23 mouse cellular contexts compared by ENCODE assay signal in genomic region chr7:35362253-35362652, GRCm38 (mm10). TPM values are rescaled to one million over a fixed set of nuclear protein-coding genes. Genes with fewer than 3 reads are reported as not detected.
DNase-seq lines count a peak whose midpoint lies in the region; ATAC-seq lines count a peak whose summit lies in the region.
"Had no signal": no experiment of that assay in that cellular context is flagged by ENCODE, and none has a peak within 500 bp of the region (broad histone marks: within the 10 kb centered on the region; RNA-seq: fewer than 3 reads in every experiment).

No protein-coding gene starts in this region.

- no peaks in the 10 kb centered on the region for H3K9me3 ChIP-seq in heart, embryonic 14.5 days (ENCODE audit: control insufficient read depth, low read length)
- no peaks in the 10 kb centered on the region for H3K9me3 ChIP-seq in liver, embryonic 13.5 days (replicated peaks)
- no peaks in the 10 kb centered on the region for H3K9me3 ChIP-seq in liver, embryonic 12.5 days (replicated peaks)
- no peaks in the 10 kb centered on the region for H3K9me3 ChIP-seq in intestine, embryonic 15.5 days
- H3K9me3 ChIP-seq in forebrain, embryonic 15.5 days: no peaks in the 10 kb centered on the region
- H3K9me3 ChIP-seq: embryonic facial prominence, embryonic 15.5 days; hindbrain, embryonic 13.5 days; limb, embryonic 15.5 days; midbrain, embryonic 15.5 days; neural tube, embryonic 12.5 days had no signal

- H3K36me3 ChIP-seq in heart, embryonic 14.5 days (ENCODE audit: control insufficient read depth, insufficient read depth, low read length): no peaks in the 10 kb centered on the region
- H3K36me3 ChIP-seq in liver, embryonic 13.5 days: peaks cover 8% of the 10 kb centered on the region
- H3K36me3 ChIP-seq in liver, embryonic 12.5 days: no peaks in the 10 kb centered on the region; the same call in 1 of the 2 replicates
- H3K36me3 ChIP-seq in intestine, embryonic 15.5 days: peaks cover 6% of the 10 kb centered on the region
- H3K36me3 ChIP-seq in forebrain, embryonic 15.5 days: no peaks in the 10 kb centered on the region
- H3K36me3 ChIP-seq: embryonic facial prominence, embryonic 15.5 days; hindbrain, embryonic 13.5 days; limb, embryonic 15.5 days; midbrain, embryonic 15.5 days; neural tube, embryonic 12.5 days had no signal

- H3K9ac ChIP-seq in heart, embryonic 14.5 days (ENCODE audit: low read length): peak overlapping the region; percentile 18; the same call in 1 of the 2 replicates
- no peak overlapping the region for H3K9ac ChIP-seq in liver, embryonic 13.5 days
- no peak overlapping the region for H3K9ac ChIP-seq in liver, embryonic 12.5 days
- H3K9ac ChIP-seq in intestine, embryonic 15.5 days: no peak overlapping the region
- H3K9ac ChIP-seq in forebrain, embryonic 15.5 days (replicated peaks): no peak overlapping the region
- H3K9ac ChIP-seq: embryonic facial prominence, embryonic 15.5 days; forebrain, postnatal 0 days; hindbrain, embryonic 13.5 days; limb, embryonic 15.5 days; midbrain, embryonic 15.5 days; neural tube, embryonic 12.5 days had no signal

- DNase-seq in heart, adult 18-20 months: no peak
- no peak for DNase-seq in liver, embryonic 13.5 days
- peak; percentile 60 for DNase-seq in R1 (ENCODE audit: low read depth, low spot score)
- DNase-seq: adrenal gland, postnatal 36 days; cerebellum, adult 9-10 months; forebrain, postnatal 0 days; gastrocnemius, postnatal 14 days; heart, postnatal 36 days; left cerebral cortex, postnatal 4 days; right cerebral cortex, postnatal 14 days; spleen, adult 18-20 months; thymus, postnatal 25 days had no signal

- peaks cover 12 to 18% of the 10 kb centered on the region in 2 experiments for H3K4me1 ChIP-seq in heart, embryonic 14.5 days (ENCODE audit: control insufficient read depth in 2 of 2, insufficient read depth in 2 of 2, low read length in 2 of 2)
- peaks cover 20% of the 10 kb centered on the region for H3K4me1 ChIP-seq in liver, embryonic 13.5 days (replicated peaks)
- peaks cover 7% of the 10 kb centered on the region; the same call in 1 of the 2 replicates for H3K4me1 ChIP-seq in liver, embryonic 12.5 days
- H3K4me1 ChIP-seq in intestine, embryonic 15.5 days (replicated peaks): peaks cover 6% of the 10 kb centered on the region
- no peaks in the 10 kb centered on the region for H3K4me1 ChIP-seq in forebrain, embryonic 15.5 days
- H3K4me1 ChIP-seq: embryonic facial prominence, embryonic 15.5 days; hindbrain, embryonic 13.5 days; limb, embryonic 15.5 days; midbrain, embryonic 15.5 days; neural tube, embryonic 12.5 days had no signal

- H3K27me3 ChIP-seq in heart, embryonic 14.5 days (ENCODE audit: control insufficient read depth, insufficient read depth, low read length): no peaks in the 10 kb centered on the region
- no peaks in the 10 kb centered on the region for H3K27me3 ChIP-seq in liver, embryonic 13.5 days
- no peaks in the 10 kb centered on the region for H3K27me3 ChIP-seq in liver, embryonic 12.5 days (replicated peaks)
- H3K27me3 ChIP-seq in intestine, embryonic 15.5 days (replicated peaks): no peaks in the 10 kb centered on the region
- H3K27me3 ChIP-seq in forebrain, embryonic 15.5 days: no peaks in the 10 kb centered on the region
- H3K27me3 ChIP-seq: embryonic facial prominence, embryonic 15.5 days; hindbrain, embryonic 13.5 days; limb, embryonic 15.5 days; midbrain, embryonic 15.5 days; neural tube, embryonic 12.5 days had no signal

- H3K4me2 ChIP-seq in heart, embryonic 14.5 days (ENCODE audit: low read length): no peak overlapping the region
- peak overlapping the region; percentile 23; the same call in 1 of the 2 replicates for H3K4me2 ChIP-seq in liver, embryonic 13.5 days
- H3K4me2 ChIP-seq in liver, embryonic 12.5 days: no peak overlapping the region
- no peak overlapping the region for H3K4me2 ChIP-seq in intestine, embryonic 15.5 days (replicated peaks)
- no peak overlapping the region for H3K4me2 ChIP-seq in forebrain, embryonic 15.5 days (replicated peaks)
- H3K4me2 ChIP-seq: embryonic facial prominence, embryonic 15.5 days; hindbrain, embryonic 13.5 days; limb, embryonic 15.5 days; midbrain, embryonic 15.5 days; neural tube, embryonic 12.5 days had no signal

- H3K4me3 ChIP-seq in heart, embryonic 14.5 days (ENCODE audit: control insufficient read depth in 1 of 2, insufficient read depth in 1 of 2, low read depth in 1 of 2, low read length in 2 of 2): no peak overlapping the region
- H3K4me3 ChIP-seq in liver, embryonic 13.5 days (replicated peaks): no peak overlapping the region
- H3K4me3 ChIP-seq in liver, embryonic 12.5 days: no peak overlapping the region
- no peak overlapping the region for H3K4me3 ChIP-seq in intestine, embryonic 15.5 days (replicated peaks)
- no peak overlapping the region for H3K4me3 ChIP-seq in forebrain, embryonic 15.5 days
- H3K4me3 ChIP-seq: embryonic facial prominence, embryonic 15.5 days; hindbrain, embryonic 13.5 days; limb, embryonic 15.5 days; midbrain, embryonic 15.5 days; neural tube, embryonic 12.5 days had no signal

- no peak for ATAC-seq in heart, embryonic 14.5 days (ENCODE audit: insufficient number of reproducible peaks, insufficient read depth, low FRiP score, low read depth)
- no peak for ATAC-seq in liver, embryonic 13.5 days (ENCODE audit: low read depth)
- no peak for ATAC-seq in liver, embryonic 12.5 days
- ATAC-seq in intestine, embryonic 15.5 days: no peak
- no peak for ATAC-seq in inflammation-experienced regulatory T-cells, adult 6 months
- ATAC-seq in forebrain, embryonic 15.5 days (replicated peaks): no peak
- ATAC-seq: forebrain, postnatal 0 days; midbrain, embryonic 15.5 days had no signal

- WGBS in heart, embryonic 14.5 days: 28% methylated on average over 5 of the region's 5 CpGs
- WGBS in liver, embryonic 13.5 days (ENCODE audit: insufficient replicate concordance): 57% methylated on average over 5 of the region's 5 CpGs
- 52% methylated on average over 5 of the region's 5 CpGs for WGBS in liver, embryonic 12.5 days (ENCODE audit: insufficient replicate concordance)
- WGBS in intestine, embryonic 15.5 days: 50% methylated on average over 5 of the region's 5 CpGs
- WGBS in forebrain, embryonic 15.5 days: 85% methylated on average over 5 of the region's 5 CpGs

- H3K27ac ChIP-seq in heart, embryonic 14.5 days (replicated peaks in 1 of 2; ENCODE audit: control insufficient read depth in 1 of 2, insufficient read depth in 1 of 2, low read depth in 2 of 2, low read length in 2 of 2): peak overlapping the region; percentile 12 to 17; a peak in 3 of 4 replicates
- no peak overlapping the region for H3K27ac ChIP-seq in liver, embryonic 13.5 days
- no peak overlapping the region for H3K27ac ChIP-seq in liver, embryonic 12.5 days
- peak overlapping the region; percentile 4; the same call in 1 of the 2 replicates for H3K27ac ChIP-seq in intestine, embryonic 15.5 days
- H3K27ac ChIP-seq in forebrain, embryonic 15.5 days (replicated peaks): no peak overlapping the region
- H3K27ac ChIP-seq: embryonic facial prominence, embryonic 15.5 days; hindbrain, embryonic 13.5 days; limb, embryonic 15.5 days; midbrain, embryonic 15.5 days; neural tube, embryonic 12.5 days had no signal

RNA-seq across cellular contexts. Expression of gene Rhpn2, which starts 28.3 kb away (rescaled TPM):
- 5.1 and 5.6 TPM in 2 replicates for polyA plus RNA-seq in heart, embryonic 14.5 days (2014; fragmentation: Nextera tagmentation; extraction: Ambion mirVana)
- 1 to 10 TPM; 3.6 to 4.8 TPM for total RNA-seq in heart, adult 18-20 months (2021)
- 3.8 and 4.6 TPM in 2 replicates for polyA plus RNA-seq in liver, embryonic 13.5 days (2015; fragmentation: Nextera tagmentation; extraction: Ambion mirVana)
- 4.6 and 5.5 TPM in 2 replicates for polyA plus RNA-seq in liver, embryonic 12.5 days (2016; fragmentation: Nextera tagmentation; extraction: Ambion mirVana)
- polyA plus RNA-seq in intestine, embryonic 15.5 days (2015; fragmentation: Nextera tagmentation; extraction: Ambion mirVana): 73.2 and 74.7 TPM in 2 replicates
- under 1 TPM; 0.26 to 0.51 (median 0.47) TPM for polyA plus RNA-seq in inflammation-experienced regulatory T-cells, adult 6 months (2017; shearing (Covaris generic))
- polyA plus RNA-seq in forebrain, embryonic 15.5 days (2015; fragmentation: Nextera tagmentation; extraction: Ambion mirVana): 0.95 and 1.3 TPM in 2 replicates
- total RNA-seq: megakaryocyte, adult 5-6 weeks had no signal

RNA-seq across cellular contexts. Expression of gene Faap24, which starts 34.4 kb away (rescaled TPM):
- 10.1 and 13.5 TPM in 2 replicates for polyA plus RNA-seq in heart, embryonic 14.5 days (2014; fragmentation: Nextera tagmentation; extraction: Ambion mirVana)
- total RNA-seq in heart, adult 18-20 months (2021): 1 to 10 TPM; 1.4 to 1.8 TPM
- 28.9 and 34.4 TPM in 2 replicates for polyA plus RNA-seq in liver, embryonic 13.5 days (2015; fragmentation: Nextera tagmentation; extraction: Ambion mirVana)
- 34.4 and 34.7 TPM in 2 replicates for polyA plus RNA-seq in liver, embryonic 12.5 days (2016; fragmentation: Nextera tagmentation; extraction: Ambion mirVana)
- 22.0 and 22.7 TPM in 2 replicates for polyA plus RNA-seq in intestine, embryonic 15.5 days (2015; fragmentation: Nextera tagmentation; extraction: Ambion mirVana)
- polyA plus RNA-seq in inflammation-experienced regulatory T-cells, adult 6 months (2017; shearing (Covaris generic)): 10 to 100 TPM; 32.3 to 41.3 (median 34.6) TPM
- 21.3 and 24.6 TPM in 2 replicates for polyA plus RNA-seq in forebrain, embryonic 15.5 days (2015; fragmentation: Nextera tagmentation; extraction: Ambion mirVana)

RNA-seq across cellular contexts. Expression of gene Cep89, which starts 34.6 kb away (rescaled TPM):
- polyA plus RNA-seq in heart, embryonic 14.5 days (2014; fragmentation: Nextera tagmentation; extraction: Ambion mirVana): 34.0 and 35.7 TPM in 2 replicates
- 10 to 100 TPM; 11.1 to 11.5 TPM for total RNA-seq in heart, adult 18-20 months (2021)
- polyA plus RNA-seq in liver, embryonic 13.5 days (2015; fragmentation: Nextera tagmentation; extraction: Ambion mirVana): 19.7 and 22.9 TPM in 2 replicates
- 25.5 and 25.9 TPM in 2 replicates for polyA plus RNA-seq in liver, embryonic 12.5 days (2016; fragmentation: Nextera tagmentation; extraction: Ambion mirVana)
- polyA plus RNA-seq in intestine, embryonic 15.5 days (2015; fragmentation: Nextera tagmentation; extraction: Ambion mirVana): 43.2 and 45.8 TPM in 2 replicates
- 10 to 100 TPM; 10.6 to 22.9 (median 17.3) TPM for polyA plus RNA-seq in inflammation-experienced regulatory T-cells, adult 6 months (2017; shearing (Covaris generic))
- polyA plus RNA-seq in forebrain, embryonic 15.5 days (2015; fragmentation: Nextera tagmentation; extraction: Ambion mirVana): 39.4 and 42.2 TPM in 2 replicates

RNA-seq across cellular contexts. Expression of gene Gpatch1, which starts 44.0 kb away (rescaled TPM):
- polyA plus RNA-seq in heart, embryonic 14.5 days (2014; fragmentation: Nextera tagmentation; extraction: Ambion mirVana): 11.5 and 12.2 TPM in 2 replicates
- 10 to 100 TPM; 11.5 to 11.7 TPM for total RNA-seq in heart, adult 18-20 months (2021)
- polyA plus RNA-seq in liver, embryonic 13.5 days (2015; fragmentation: Nextera tagmentation; extraction: Ambion mirVana): 7.3 and 8.5 TPM in 2 replicates
- 9.6 and 10.6 TPM in 2 replicates for polyA plus RNA-seq in liver, embryonic 12.5 days (2016; fragmentation: Nextera tagmentation; extraction: Ambion mirVana)
- 14.8 and 14.9 TPM in 2 replicates for polyA plus RNA-seq in intestine, embryonic 15.5 days (2015; fragmentation: Nextera tagmentation; extraction: Ambion mirVana)
- 10 to 100 TPM; 13.3 to 22.7 (median 21.2) TPM for polyA plus RNA-seq in inflammation-experienced regulatory T-cells, adult 6 months (2017; shearing (Covaris generic))
- polyA plus RNA-seq in forebrain, embryonic 15.5 days (2015; fragmentation: Nextera tagmentation; extraction: Ambion mirVana): 22.8 and 25.2 TPM in 2 replicates

Comparison
In these comparisons a context has a peak if more than half of its experiments do, and no peak if none do; other contexts are left out.
1. H3K27ac ChIP-seq: peak in heart, embryonic 14.5 days (2 of 2) and intestine, embryonic 15.5 days (single experiment); none in liver, embryonic 13.5 days (single experiment), liver, embryonic 12.5 days (single experiment) and forebrain, embryonic 15.5 days (single experiment).
2. RNA of gene Rhpn2, which starts 28.3 kb away (polyA plus RNA-seq): 73.2 to 74.7 TPM in intestine, embryonic 15.5 days; 4.6 to 5.5 TPM in liver, embryonic 12.5 days, 5.1 to 5.6 TPM in heart, embryonic 14.5 days, 3.8 to 4.6 TPM in liver, embryonic 13.5 days, 0.95 to 1.3 TPM in forebrain, embryonic 15.5 days and 0.26 to 0.51 TPM in inflammation-experienced regulatory T-cells, adult 6 months; every median in the first group is over 10 times any median in the second.